14 mouse cellular contexts compared by ENCODE assay signal in the genomic region with DNA sequence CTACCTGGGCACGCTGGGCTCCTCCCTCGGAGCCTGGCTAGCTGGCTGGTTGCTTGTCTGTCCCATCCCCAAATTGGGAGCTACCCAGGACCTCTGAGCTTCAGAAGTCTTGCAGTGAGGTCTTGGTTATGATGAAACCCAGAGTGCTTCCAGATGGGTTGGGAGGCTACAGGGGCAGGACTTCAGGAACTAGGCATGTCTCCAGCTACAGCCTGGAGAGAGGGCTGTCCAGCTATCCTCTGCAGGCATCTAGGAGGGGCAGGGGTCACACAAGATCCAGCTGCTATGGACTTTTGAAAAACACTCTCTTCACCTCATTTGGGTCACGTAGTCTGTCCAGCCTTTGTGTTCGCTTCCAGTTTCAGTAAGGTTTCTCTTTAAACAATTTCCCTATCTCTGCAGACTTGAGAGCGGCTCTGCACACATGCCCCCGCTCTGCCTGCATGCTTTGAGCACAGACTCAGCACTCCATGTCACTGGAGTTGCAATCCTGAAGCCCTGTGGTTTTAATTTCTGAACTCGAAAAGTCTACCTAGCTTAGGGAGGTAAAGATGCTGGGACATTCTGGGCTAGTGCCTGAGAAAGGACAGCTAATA. TPM values are rescaled to one million over a fixed set of nuclear protein-coding genes. Genes with fewer than 3 reads are reported as not detected.
A peak's percentile ranks its signal among the peaks of the same experiment; 100 is the strongest.
DNase-seq lines count a peak whose midpoint lies in the region; ATAC-seq lines count a peak whose summit lies in the region.
"Had no signal": no experiment of that assay in that cellular context is flagged by ENCODE, and none has a peak within 500 bp of the region (broad histone marks: within the 10 kb centered on the region; RNA-seq: fewer than 3 reads in every experiment).

No protein-coding gene starts in this region.

- H3K4me2 ChIP-seq in intestine, embryonic 16.5 days (ENCODE audit: low read depth, low read length): no peak overlapping the region
- H3K4me2 ChIP-seq in lung, embryonic 15.5 days: no peak overlapping the region
- no peak overlapping the region for H3K4me2 ChIP-seq in midbrain, embryonic 15.5 days
- H3K4me2 ChIP-seq: embryonic facial prominence, embryonic 13.5 days; neural tube, embryonic 12.5 days had no signal

- 62% methylated on average over 7 of the region's 7 CpGs for WGBS in intestine, embryonic 16.5 days
- 41% methylated on average over 7 of the region's 7 CpGs for WGBS in lung, embryonic 15.5 days
- 89% methylated on average over 7 of the region's 7 CpGs for WGBS in midbrain, embryonic 15.5 days

- 0 out of 2 replicates have a peak, but pooled peaks cover 3% of the 10 kb centered on the region for H3K4me1 ChIP-seq in intestine, embryonic 16.5 days (ENCODE audit: control insufficient read depth, insufficient read depth, low read length)
- H3K4me1 ChIP-seq in lung, embryonic 15.5 days: peaks cover 11% of the 10 kb centered on the region
- no peaks in the 10 kb centered on the region for H3K4me1 ChIP-seq in midbrain, embryonic 15.5 days
- H3K4me1 ChIP-seq: embryonic facial prominence, embryonic 13.5 days; neural tube, embryonic 12.5 days had no signal

- intact Hi-C loops in heart, postnatal 25 days (cut with DNase I): no loop called here

- DNase-seq in heart, adult 18-20 months: peak; percentile 42 to 61
- no peak for DNase-seq in heart, postnatal 25 days (ENCODE audit: low spot score)
- DNase-seq in 3T3-L1 (ENCODE audit: low read depth, low spot score): peak; percentile 72
- DNase-seq in left cerebral cortex, adult 18-20 months (ENCODE audit: low spot score in 2 of 2): no peak
- DNase-seq: adrenal gland, postnatal 36 days; cerebellum, adult 8-10 months; right cerebral cortex, postnatal 25 days had no signal

- peak overlapping the region; percentile 43 for H3K27ac ChIP-seq in intestine, embryonic 16.5 days (ENCODE audit: low read length)
- peak overlapping the region; percentile 58 for H3K27ac ChIP-seq in lung, embryonic 15.5 days
- no peak overlapping the region for H3K27ac ChIP-seq in midbrain, embryonic 15.5 days
- H3K27ac ChIP-seq: embryonic facial prominence, embryonic 13.5 days; hindbrain, embryonic 10.5 days; neural tube, embryonic 12.5 days had no signal

- no peak overlapping the region for H3K4me3 ChIP-seq in intestine, embryonic 16.5 days (ENCODE audit: low read length)
- no peak overlapping the region for H3K4me3 ChIP-seq in lung, embryonic 15.5 days
- H3K4me3 ChIP-seq in midbrain, embryonic 15.5 days: no peak overlapping the region
- H3K4me3 ChIP-seq: embryonic facial prominence, embryonic 13.5 days; hindbrain, embryonic 10.5 days; neural tube, embryonic 12.5 days had no signal

- 0 out of 2 replicates have a peak, but pooled peaks have one; percentile 16 for ATAC-seq in intestine, embryonic 16.5 days
- ATAC-seq in lung, embryonic 15.5 days (ENCODE audit: borderline replicate concordance, extremely low read depth, low FRiP score, low TSS enrichment): peak; percentile 70
- ATAC-seq in megakaryocyte-erythroid progenitor cell, adult 5-6 weeks (replicated peaks; ENCODE audit: low FRiP score, low TSS enrichment, poor library complexity, severe bottlenecking): no peak
- no peak for ATAC-seq in midbrain, embryonic 15.5 days (replicated peaks)

- no peak overlapping the region for H3K9ac ChIP-seq in intestine, embryonic 16.5 days (ENCODE audit: low read depth, low read length)
- no peak overlapping the region for H3K9ac ChIP-seq in lung, embryonic 15.5 days
- no peak overlapping the region for H3K9ac ChIP-seq in midbrain, embryonic 15.5 days
- H3K9ac ChIP-seq: embryonic facial prominence, embryonic 13.5 days; neural tube, embryonic 12.5 days had no signal

- no peaks in the 10 kb centered on the region for H3K27me3 ChIP-seq in intestine, embryonic 16.5 days (replicated peaks; ENCODE audit: control insufficient read depth, insufficient read depth, low read length)
- H3K27me3 ChIP-seq in lung, embryonic 15.5 days: no peaks in the 10 kb centered on the region
- H3K27me3 ChIP-seq in midbrain, embryonic 15.5 days (replicated peaks): no peaks in the 10 kb centered on the region
- H3K27me3 ChIP-seq: embryonic facial prominence, embryonic 13.5 days; neural tube, embryonic 12.5 days had no signal

- H3K36me3 ChIP-seq in intestine, embryonic 16.5 days (ENCODE audit: control insufficient read depth, insufficient read depth, low read length): peaks cover 11% of the 10 kb centered on the region
- H3K36me3 ChIP-seq in lung, embryonic 15.5 days: peaks cover 20% of the 10 kb centered on the region
- H3K36me3 ChIP-seq in midbrain, embryonic 15.5 days (replicated peaks): peaks cover 11% of the 10 kb centered on the region

- H3K9me3 ChIP-seq in intestine, embryonic 16.5 days (ENCODE audit: control insufficient read depth, low read length): no peaks in the 10 kb centered on the region
- no peaks in the 10 kb centered on the region for H3K9me3 ChIP-seq in lung, embryonic 15.5 days
- H3K9me3 ChIP-seq in midbrain, embryonic 15.5 days: no peaks in the 10 kb centered on the region
- H3K9me3 ChIP-seq: embryonic facial prominence, embryonic 13.5 days; hindbrain, embryonic 10.5 days; neural tube, embryonic 12.5 days had no signal

RNA-seq across cellular contexts. Expression of gene Slc25a47, which starts 21.8 kb away (rescaled TPM):
- 1 to 10 TPM; 8.1 to 9.1 TPM for total RNA-seq in heart, adult 18-20 months (2021)
- total RNA-seq in heart, postnatal 25 days (2021): 1 to 10 TPM; 5.9 to 9.3 TPM
- polyA plus RNA-seq in intestine, embryonic 16.5 days (2015; fragmentation: Nextera tagmentation; extraction: Ambion mirVana): 9.1 and 9.2 TPM in 2 replicates
- polyA plus RNA-seq in lung, embryonic 15.5 days (2015; fragmentation: Nextera tagmentation; extraction: Ambion mirVana): 9.7 and 10.1 TPM in 2 replicates
- total RNA-seq in megakaryocyte-erythroid progenitor cell, adult 5-6 weeks (2014; fragmentation: Nextera tagmentation): 5.3 and 7.0 TPM in 2 replicates
- 6.2 and 16.2 TPM in 2 replicates for total RNA-seq in megakaryocyte-erythroid progenitor cell, adult 5-6 weeks (2017)
- 8.7 and 10.3 TPM in 2 replicates for polyA plus RNA-seq in midbrain, embryonic 15.5 days (2015; fragmentation: Nextera tagmentation; extraction: Ambion mirVana)
- total RNA-seq in left cerebral cortex, adult 18-20 months (2021): 1 to 10 TPM; 8.6 to 9.1 TPM

RNA-seq across cellular contexts. Expression of gene Slc25a29, which starts 22.0 kb away (rescaled TPM):
- 1 to 10 TPM; 8.7 to 9.1 TPM for total RNA-seq in heart, adult 18-20 months (2021)
- total RNA-seq in heart, postnatal 25 days (2021): 10 to 100 TPM in 1 of 2 experiments, 1 to 10 TPM in 1; 9.8 to 14.1 TPM
- polyA plus RNA-seq in intestine, embryonic 16.5 days (2015; fragmentation: Nextera tagmentation; extraction: Ambion mirVana): 4.6 and 5.8 TPM in 2 replicates
- 8.0 and 8.6 TPM in 2 replicates for polyA plus RNA-seq in lung, embryonic 15.5 days (2015; fragmentation: Nextera tagmentation; extraction: Ambion mirVana)
- total RNA-seq in megakaryocyte-erythroid progenitor cell, adult 5-6 weeks (2014; fragmentation: Nextera tagmentation): 0.54 TPM in 1 of 2 replicates, not detected in the other
- not detected in 2 replicates for total RNA-seq in megakaryocyte-erythroid progenitor cell, adult 5-6 weeks (2017)
- polyA plus RNA-seq in midbrain, embryonic 15.5 days (2015; fragmentation: Nextera tagmentation; extraction: Ambion mirVana): 22.6 and 24.8 TPM in 2 replicates
- 10 to 100 TPM; 14.3 to 15.3 TPM for total RNA-seq in left cerebral cortex, adult 18-20 months (2021)

RNA-seq across cellular contexts. Expression of gene Wdr25, which starts 35.7 kb away (rescaled TPM):
- total RNA-seq in heart, adult 18-20 months (2021): 1 to 10 TPM; 4.7 to 5.7 TPM
- total RNA-seq in heart, postnatal 25 days (2021): 1 to 10 TPM; 3.9 TPM
- polyA plus RNA-seq in intestine, embryonic 16.5 days (2015; fragmentation: Nextera tagmentation; extraction: Ambion mirVana): 6.9 TPM in 2 replicates
- polyA plus RNA-seq in lung, embryonic 15.5 days (2015; fragmentation: Nextera tagmentation; extraction: Ambion mirVana): 9.8 and 9.9 TPM in 2 replicates
- total RNA-seq in megakaryocyte-erythroid progenitor cell, adult 5-6 weeks (2014; fragmentation: Nextera tagmentation): 9.4 and 9.7 TPM in 2 replicates
- total RNA-seq in megakaryocyte-erythroid progenitor cell, adult 5-6 weeks (2017): 3.0 and 6.9 TPM in 2 replicates
- 5.2 and 7.2 TPM in 2 replicates for polyA plus RNA-seq in midbrain, embryonic 15.5 days (2015; fragmentation: Nextera tagmentation; extraction: Ambion mirVana)
- 10 to 100 TPM; 11.0 to 12.4 TPM for total RNA-seq in left cerebral cortex, adult 18-20 months (2021)

RNA-seq across cellular contexts. Expression of gene Wars, which starts 36.3 kb away (rescaled TPM):
- total RNA-seq in heart, adult 18-20 months (2021): 10 to 100 TPM; 29.1 to 41.2 TPM
- 10 to 100 TPM; 33.6 to 35.8 TPM for total RNA-seq in heart, postnatal 25 days (2021)
- 79.9 and 82.8 TPM in 2 replicates for polyA plus RNA-seq in intestine, embryonic 16.5 days (2015; fragmentation: Nextera tagmentation; extraction: Ambion mirVana)
- 80.8 and 84.0 TPM in 2 replicates for polyA plus RNA-seq in lung, embryonic 15.5 days (2015; fragmentation: Nextera tagmentation; extraction: Ambion mirVana)
- total RNA-seq in megakaryocyte-erythroid progenitor cell, adult 5-6 weeks (2014; fragmentation: Nextera tagmentation): 48.8 and 56.3 TPM in 2 replicates
- 54.6 and 74.4 TPM in 2 replicates for total RNA-seq in megakaryocyte-erythroid progenitor cell, adult 5-6 weeks (2017)
- polyA plus RNA-seq in midbrain, embryonic 15.5 days (2015; fragmentation: Nextera tagmentation; extraction: Ambion mirVana): 103 and 104 TPM in 2 replicates
- total RNA-seq in left cerebral cortex, adult 18-20 months (2021): 10 to 100 TPM; 88.5 to 95.1 TPM

Comparison
In these comparisons a context has a peak if more than half of its experiments do, and no peak if none do; other contexts are left out.
1. DNase-seq: peak in heart, adult 18-20 months (2 of 2) and 3T3-L1 (single experiment); none in heart, postnatal 25 days (single experiment) and left cerebral cortex, adult 18-20 months (0 of 2).
2. ATAC-seq: peak in intestine, embryonic 16.5 days (single experiment) and lung, embryonic 15.5 days (single experiment); none in megakaryocyte-erythroid progenitor cell, adult 5-6 weeks (single experiment) and midbrain, embryonic 15.5 days (single experiment).
3. RNA of gene Slc25a29, which starts 22.0 kb away (total RNA-seq): 14.3 to 15.3 TPM in left cerebral cortex, adult 18-20 months, 9.8 to 14.1 TPM in heart, postnatal 25 days and 8.7 to 9.1 TPM in heart, adult 18-20 months; 0.54 TPM in megakaryocyte-erythroid progenitor cell, adult 5-6 weeks; every median in the first group is over 4 times any median in the second.